Mouse (Mus musculus) neural tube, embryonic 15.5 days (tissue): ENCODE results near the gene Ppargc1a. TPM values are rescaled to one million over a fixed set of nuclear protein-coding genes. Genes with fewer than 3 reads are reported as not detected.

Source experiments
- ATAC-seq: fragments of 200-750 bp; cut with Nextera tagmentation; 2 replicates; pipeline ENCODE4 v1.8.0; 2017; ENCODE audit warnings: mild to moderate bottlenecking, moderate TSS enrichment, moderate library complexity; ENCODE audit not compliant: low FRiP score
- H3K27ac ChIP-seq: fragments of 300-500 bp; sonication (generic); replicated peaks from 2 replicates; pipeline ENCODE4 v1.5.1; 2015; ENCODE audit warnings: mild to moderate bottlenecking, inconsistent platforms
- H3K27me3 ChIP-seq: fragments of 300-500 bp; sonication (generic); replicated peaks from 2 replicates; pipeline ENCODE4 v1.6.1; 2015; ENCODE audit warnings: inconsistent platforms
- H3K36me3 ChIP-seq: fragments of 300-500 bp; sonication (generic); 2 replicates; pipeline ENCODE4 v1.6.1; 2015; ENCODE audit warnings: inconsistent platforms
- H3K4me1 ChIP-seq: fragments of 300-500 bp; sonication (generic); 2 replicates; pipeline ENCODE4 v1.6.1; 2015; ENCODE audit warnings: inconsistent platforms
- H3K4me2 ChIP-seq: fragments of 300-500 bp; sonication (generic); 2 replicates; pipeline ENCODE4 v1.6.1; 2015; ENCODE audit warnings: inconsistent platforms, mild to moderate bottlenecking, moderate library complexity
- H3K4me3 ChIP-seq: fragments of 300-500 bp; sonication (generic); replicated peaks from 2 replicates; pipeline ENCODE4 v1.5.1; 2015; ENCODE audit warnings: mild to moderate bottlenecking, inconsistent platforms
- H3K9ac ChIP-seq: fragments of 300-500 bp; sonication (generic); replicated peaks from 2 replicates; pipeline ENCODE4 v1.6.1; 2015; ENCODE audit warnings: mild to moderate bottlenecking, inconsistent platforms
- H3K9me3 ChIP-seq: fragments of 300-500 bp; sonication (generic); replicated peaks from 2 replicates; pipeline ENCODE4 v1.6.1; 2016; ENCODE audit warnings: inconsistent platforms
- WGBS: fragments of 180-500 bp; shearing (Covaris S2); methylation state at CpG from one replicate; pipeline ENCODE4 v1.1.7; 2015; ENCODE audit warnings: mixed read lengths; 5-methylcytosine and 5-hydroxymethylcytosine counted together
- polyA plus RNA-seq: library from polyadenylated mRNA; unstranded; fragments of >200 nt; fragmentation: Nextera tagmentation; extraction: Ambion mirVana; gene quantifications from 2 replicates; pipeline ENCODE4 v1.2.1, GENCODE M21; 2015

The Ppargc1a gene
- 18.0 and 19.7 TPM in 2 replicates for polyA plus RNA-seq

DNA sequence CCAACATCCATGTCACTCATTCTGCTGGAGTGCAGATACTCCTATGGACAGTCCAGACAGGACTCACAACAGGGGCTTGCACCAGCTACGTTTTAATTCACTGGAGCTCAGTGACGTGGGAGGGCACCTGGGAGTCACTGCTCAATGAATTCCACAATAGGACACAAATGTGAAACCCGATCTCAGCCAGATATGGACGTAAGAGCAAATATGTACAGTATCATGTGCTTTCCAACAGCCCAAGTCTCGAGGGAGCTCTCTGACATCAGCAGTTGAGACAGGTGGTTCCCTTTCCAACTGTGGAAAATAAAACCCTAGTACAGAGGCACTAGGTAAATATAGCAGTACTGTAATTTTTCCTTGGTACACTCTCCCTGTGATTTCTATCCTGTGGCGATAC is at the start of gene Ppargc1a:
Gene Ppargc1a, minus strand, starts transcription at position 68 of the 400 bp plus-strand sequence.
- 47% methylated on average over 6 of the region's 6 CpGs for WGBS
- H3K4me3 ChIP-seq, result no peak within 1 kb of the TSS
- H3K4me1 ChIP-seq, result peaks cover 12% of the 10 kb centered on the region
- H3K9ac ChIP-seq, result no peak within 1 kb of the TSS
- H3K9me3 ChIP-seq, result no peaks in the 10 kb centered on the region
- peak within 1 kb of the TSS; percentile 11; the same call in 1 of the 2 replicates for H3K4me2 ChIP-seq
- ATAC-seq, result no peak
- no peaks in the 10 kb centered on the region for H3K36me3 ChIP-seq
- H3K27me3 ChIP-seq, result no peaks in the 10 kb centered on the region
- H3K27ac ChIP-seq, result no peak within 1 kb of the TSS

DNA sequence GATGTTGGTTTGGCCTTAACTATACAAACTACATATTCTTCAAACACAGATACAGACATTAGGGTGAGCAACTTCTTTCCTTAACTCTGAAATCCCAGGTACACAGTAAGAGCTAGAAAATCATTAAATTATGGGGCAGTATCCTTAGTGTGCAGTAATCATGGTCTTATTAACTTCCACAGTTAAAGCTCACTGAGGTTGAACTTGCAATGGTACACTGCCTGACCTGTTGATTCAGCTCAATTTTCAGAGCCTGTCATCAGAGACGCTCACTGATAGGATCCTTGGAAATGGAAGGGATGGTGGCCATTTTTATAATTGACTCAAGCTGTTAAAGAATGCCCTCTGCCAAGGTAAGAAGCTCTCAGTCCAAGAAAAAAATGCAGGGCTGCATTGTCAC is 49.4 kb upstream of the Ppargc1a start:
- Histone ChIP-seq H3K4me3 (no peak overlapping the region), H3K4me2 (no peak overlapping the region)
- 89% methylated on average over 1 of the region's 1 CpGs for WGBS

DNA sequence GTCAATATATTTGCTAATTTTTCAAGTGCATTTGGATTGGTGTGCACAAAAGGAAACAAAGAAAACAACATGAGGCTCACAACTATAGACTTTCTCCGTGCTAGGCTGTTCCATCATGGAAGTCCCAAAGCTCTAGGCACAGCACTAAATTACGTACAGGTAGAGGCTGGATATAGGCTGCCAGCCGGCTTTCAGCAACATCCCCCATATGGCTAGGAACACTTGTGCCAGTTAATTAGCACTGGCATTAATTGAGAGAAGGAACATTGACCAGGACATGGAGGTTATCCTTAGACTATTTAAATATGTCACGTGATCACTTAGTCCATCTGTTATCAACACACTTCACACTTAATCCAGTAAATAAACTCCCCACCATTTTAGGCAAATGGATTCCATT is 44.5 kb upstream of the Ppargc1a start:
- Histone ChIP-seq H3K27me3 (no peaks in the 10 kb centered on the region), H3K36me3 (no peaks in the 10 kb centered on the region), H3K9me3 (no peaks in the 10 kb centered on the region), H3K4me3 (no peak overlapping the region), H3K4me1 (no peaks in the 10 kb centered on the region), H3K4me2 (no peak overlapping the region), H3K9ac (no peak overlapping the region), H3K27ac (no peak overlapping the region)
- 74% methylated on average over 4 of the region's 4 CpGs for WGBS
- ATAC-seq, result no peak

More for the DNA sequence above, 49.4 kb upstream of the Ppargc1a start:
- Histone ChIP-seq H3K27ac (no peak overlapping the region), H3K9me3 (no peaks in the 10 kb centered on the region), H3K27me3 (no peaks in the 10 kb centered on the region), H3K9ac (no peak overlapping the region), H3K4me1 (no peaks in the 10 kb centered on the region), H3K36me3 (no peaks in the 10 kb centered on the region)
- no peak for ATAC-seq

DNA sequence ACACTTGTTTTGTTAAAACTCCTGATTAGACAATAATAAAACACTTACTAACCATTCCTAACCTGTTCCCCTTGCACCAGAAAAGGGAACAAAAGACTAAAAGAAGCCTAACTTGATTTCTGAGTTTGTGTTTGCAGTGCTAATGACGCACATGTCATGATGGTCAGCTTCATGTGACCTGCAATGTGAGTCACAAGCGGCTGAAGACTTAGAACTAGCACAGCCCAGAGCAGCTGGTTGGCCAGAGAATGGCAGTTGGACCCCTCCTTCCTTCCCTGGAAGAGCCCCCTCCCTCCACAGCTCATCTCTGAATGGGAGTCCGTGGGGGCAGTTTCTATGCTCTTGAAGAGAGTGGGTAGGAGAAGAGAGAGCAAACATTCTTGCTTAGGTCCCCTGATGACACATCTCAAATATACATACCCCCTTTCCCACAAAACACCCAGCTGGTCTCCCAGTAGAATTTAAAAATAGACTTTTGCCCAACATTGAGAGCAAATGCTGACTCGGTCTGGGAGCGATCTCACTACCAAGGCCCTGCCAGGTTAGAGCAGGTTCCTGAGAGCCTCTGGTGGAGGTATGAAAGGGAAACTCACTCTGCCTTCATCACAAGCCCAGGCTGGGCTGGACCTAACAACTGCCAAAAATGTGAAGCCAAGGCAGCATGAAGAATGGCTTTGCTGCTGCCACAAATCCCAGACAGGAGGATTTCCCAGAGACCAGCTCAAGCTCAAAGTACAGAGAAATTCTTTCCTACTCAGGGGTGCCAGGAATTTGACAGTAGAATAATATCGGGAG is 40.4 kb upstream of the Ppargc1a start:
- ATAC-seq, result no peak
- Histone ChIP-seq H3K27ac (no peak overlapping the region), H3K9ac (no peak overlapping the region), H3K4me2 (no peak overlapping the region), H3K4me3 (no peak overlapping the region), H3K9me3 (no peaks in the 10 kb centered on the region), H3K4me1 (no peaks in the 10 kb centered on the region), H3K36me3 (no peaks in the 10 kb centered on the region), H3K27me3 (no peaks in the 10 kb centered on the region)
- 82% methylated on average over 6 of the region's 6 CpGs for WGBS

DNA sequence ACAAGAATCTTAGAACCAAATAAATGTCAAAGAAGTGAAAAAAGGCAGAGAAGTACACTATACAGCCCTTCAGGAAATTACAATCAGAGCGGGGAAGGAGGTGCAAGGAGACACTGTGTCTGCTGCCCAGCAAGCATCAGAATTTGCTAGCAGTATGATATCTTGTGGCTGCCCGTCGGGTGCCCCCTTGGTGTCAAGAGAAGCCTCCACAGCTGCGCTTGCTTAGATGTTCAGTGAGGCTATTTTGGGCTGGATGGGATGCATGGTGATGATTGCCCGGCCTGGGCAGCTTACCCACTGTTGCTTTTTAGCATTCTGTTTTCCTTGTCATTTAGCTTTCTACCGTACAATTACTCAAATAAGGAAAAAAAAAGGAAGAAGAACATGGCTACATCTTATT is 32.0 kb upstream of the Ppargc1a start:
- no peak overlapping the region for H3K4me3 ChIP-seq
- H3K27me3 ChIP-seq, result no peaks in the 10 kb centered on the region
- no peaks in the 10 kb centered on the region for H3K4me1 ChIP-seq
- H3K9me3 ChIP-seq, result no peaks in the 10 kb centered on the region
- no peak for ATAC-seq
- no peak overlapping the region for H3K9ac ChIP-seq
- H3K36me3 ChIP-seq, result no peaks in the 10 kb centered on the region
- WGBS, result 82% methylated on average over 6 of the region's 6 CpGs
- H3K27ac ChIP-seq, result no peak overlapping the region
- H3K4me2 ChIP-seq, result no peak overlapping the region

DNA sequence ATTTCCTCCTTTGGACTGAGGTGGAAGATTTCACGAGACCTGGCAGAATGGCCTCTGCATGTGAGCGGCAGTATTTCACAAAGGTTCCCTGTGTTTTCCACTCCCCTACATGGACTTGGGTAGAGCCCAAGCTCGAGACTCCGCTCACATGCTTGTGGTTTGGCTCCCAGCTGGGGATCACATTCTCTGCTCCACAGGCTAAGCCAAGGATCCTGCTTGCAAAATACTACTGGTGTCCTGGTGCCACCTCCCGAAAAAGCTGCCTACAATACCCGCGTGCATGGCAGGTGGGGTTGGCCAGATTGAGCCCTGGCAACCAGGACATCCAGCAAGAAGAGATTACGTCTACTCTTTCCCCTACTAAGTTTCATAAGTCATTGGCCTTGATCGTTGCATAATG is 28.1 kb upstream of the Ppargc1a start:
- H3K27me3 ChIP-seq, result no peaks in the 10 kb centered on the region
- H3K4me3 ChIP-seq, result no peak overlapping the region
- H3K27ac ChIP-seq, result no peak overlapping the region
- no peak overlapping the region for H3K4me2 ChIP-seq
- no peaks in the 10 kb centered on the region for H3K9me3 ChIP-seq
- no peaks in the 10 kb centered on the region for H3K36me3 ChIP-seq
- no peak for ATAC-seq
- WGBS, result 88% methylated on average over 9 of the region's 9 CpGs
- 0 out of 2 replicates have a peak, but pooled peaks cover 4% of the 10 kb centered on the region for H3K4me1 ChIP-seq
- H3K9ac ChIP-seq, result no peak overlapping the region

DNA sequence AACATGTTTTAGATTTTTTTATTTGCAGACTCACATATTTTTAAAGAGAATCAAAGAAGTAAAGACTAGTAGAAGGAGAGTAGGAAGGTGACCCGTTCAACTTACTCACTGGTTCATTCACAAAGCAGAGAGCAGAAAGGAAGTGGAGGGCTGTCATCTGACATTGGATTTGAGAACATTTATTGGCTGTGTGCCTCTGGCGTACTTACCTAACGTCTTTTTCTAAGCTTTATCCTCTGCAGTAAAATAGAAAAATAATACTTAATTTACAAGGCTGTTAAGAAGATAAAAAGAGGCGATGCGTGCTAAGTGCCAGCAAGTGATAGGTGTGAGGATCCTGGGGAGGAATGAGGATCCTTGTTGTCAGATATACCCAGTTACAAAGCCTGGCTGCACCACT is 24.7 kb upstream of the Ppargc1a start:
- no peaks in the 10 kb centered on the region for H3K9me3 ChIP-seq
- H3K27ac ChIP-seq, result no peak overlapping the region
- H3K9ac ChIP-seq, result no peak overlapping the region
- H3K4me1 ChIP-seq, result 0 out of 2 replicates have a peak, but pooled peaks cover 4% of the 10 kb centered on the region
- H3K4me2 ChIP-seq, result no peak overlapping the region
- no peak overlapping the region for H3K4me3 ChIP-seq
- WGBS, result 55% methylated on average over 5 of the region's 5 CpGs
- no peaks in the 10 kb centered on the region for H3K36me3 ChIP-seq
- H3K27me3 ChIP-seq, result no peaks in the 10 kb centered on the region
- no peak for ATAC-seq

DNA sequence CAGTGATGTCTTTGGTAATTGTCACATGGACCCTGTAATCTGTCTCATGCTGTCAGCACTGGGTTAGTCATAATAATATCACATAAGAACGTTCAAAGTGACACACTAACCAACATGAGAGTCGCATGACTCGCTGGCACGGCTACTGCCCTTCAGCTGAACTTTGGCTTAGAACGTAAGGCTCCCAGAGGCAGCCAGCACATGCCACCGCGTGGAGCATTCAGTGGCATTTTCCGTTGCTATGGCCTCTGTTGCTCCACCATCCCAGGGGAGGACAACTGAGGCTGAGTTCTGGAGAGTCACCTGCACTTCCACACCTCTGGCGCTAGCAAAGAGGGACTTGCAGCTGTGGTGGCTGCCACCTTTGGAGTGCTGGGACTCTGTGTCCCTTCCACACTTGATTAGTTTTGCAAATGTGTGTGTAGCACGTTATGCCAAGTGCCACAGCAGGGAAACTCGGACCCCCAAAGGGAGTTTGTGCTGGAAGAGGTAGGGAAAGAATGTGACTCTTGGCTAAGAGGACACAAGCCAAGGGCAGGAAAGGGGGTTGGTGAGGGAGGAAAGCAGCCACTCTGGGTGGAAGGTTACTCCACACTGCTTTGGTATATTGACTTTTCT is 24.1 kb upstream of the Ppargc1a start:
- H3K27me3 ChIP-seq, result no peaks in the 10 kb centered on the region
- no peak overlapping the region for H3K9ac ChIP-seq
- 0 out of 2 replicates have a peak, but pooled peaks cover 4% of the 10 kb centered on the region for H3K4me1 ChIP-seq
- no peaks in the 10 kb centered on the region for H3K36me3 ChIP-seq
- H3K4me3 ChIP-seq, result no peak overlapping the region
- 44% methylated on average over 11 of the region's 11 CpGs for WGBS
- ATAC-seq, result no peak
- H3K4me2 ChIP-seq, result no peak overlapping the region
- no peaks in the 10 kb centered on the region for H3K9me3 ChIP-seq
- no peak overlapping the region for H3K27ac ChIP-seq

DNA sequence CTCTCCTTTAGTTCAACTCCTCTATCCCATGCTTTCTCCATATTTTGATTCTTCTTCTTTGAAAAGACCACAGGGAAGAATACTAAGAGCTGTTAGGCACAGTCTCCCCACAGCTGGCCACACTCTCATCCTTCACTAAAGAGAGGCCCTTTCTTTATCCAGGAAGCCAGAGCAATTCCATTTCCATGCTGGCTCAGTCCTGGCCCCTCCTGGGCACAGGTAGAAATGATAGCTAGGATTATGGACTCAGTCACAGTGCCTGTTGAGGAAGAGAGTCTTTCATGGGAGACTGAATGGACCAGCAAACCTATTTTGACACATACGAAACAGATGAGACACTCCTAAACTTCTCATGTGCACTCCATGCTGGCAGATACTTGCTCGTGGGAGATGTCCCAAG is 18.7 kb upstream of the Ppargc1a start:
- H3K27me3 ChIP-seq, result no peaks in the 10 kb centered on the region
- WGBS, result 89% methylated on average over 2 of the region's 2 CpGs
- peaks cover 5% of the 10 kb centered on the region; the same call in 1 of the 2 replicates for H3K4me1 ChIP-seq
- H3K9ac ChIP-seq, result no peak overlapping the region
- no peak overlapping the region for H3K4me2 ChIP-seq
- ATAC-seq, result no peak
- no peak overlapping the region for H3K4me3 ChIP-seq
- H3K36me3 ChIP-seq, result no peaks in the 10 kb centered on the region
- H3K9me3 ChIP-seq, result no peaks in the 10 kb centered on the region
- no peak overlapping the region for H3K27ac ChIP-seq

DNA sequence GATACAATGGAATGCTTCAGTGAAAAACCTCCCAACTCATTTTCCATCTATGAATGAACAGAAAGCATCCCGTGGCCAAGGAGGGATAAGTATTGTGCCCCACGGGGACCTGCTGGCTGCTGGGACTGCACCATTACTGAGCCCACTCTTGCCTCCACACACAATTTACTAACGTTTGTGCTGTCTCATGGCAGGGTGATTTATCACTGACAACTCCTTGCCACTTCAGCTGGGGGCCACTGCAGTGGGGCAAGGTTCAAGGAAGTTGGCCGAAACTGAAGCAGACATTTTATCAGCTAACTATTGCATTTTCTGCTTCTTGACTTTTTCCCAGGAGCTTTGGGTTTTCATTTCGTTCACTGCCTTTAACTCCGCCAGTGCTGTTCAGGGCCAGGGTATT is 17.5 kb upstream of the Ppargc1a start:
- Histone ChIP-seq H3K4me2 (no peak overlapping the region), H3K4me3 (no peak overlapping the region), H3K9me3 (no peaks in the 10 kb centered on the region), H3K9ac (no peak overlapping the region), H3K36me3 (no peaks in the 10 kb centered on the region), H3K27me3 (no peaks in the 10 kb centered on the region), H3K4me1 (peaks cover 5% of the 10 kb centered on the region; the same call in 1 of the 2 replicates), H3K27ac (no peak overlapping the region)
- 37% methylated on average over 6 of the region's 6 CpGs for WGBS
- ATAC-seq, result no peak

DNA sequence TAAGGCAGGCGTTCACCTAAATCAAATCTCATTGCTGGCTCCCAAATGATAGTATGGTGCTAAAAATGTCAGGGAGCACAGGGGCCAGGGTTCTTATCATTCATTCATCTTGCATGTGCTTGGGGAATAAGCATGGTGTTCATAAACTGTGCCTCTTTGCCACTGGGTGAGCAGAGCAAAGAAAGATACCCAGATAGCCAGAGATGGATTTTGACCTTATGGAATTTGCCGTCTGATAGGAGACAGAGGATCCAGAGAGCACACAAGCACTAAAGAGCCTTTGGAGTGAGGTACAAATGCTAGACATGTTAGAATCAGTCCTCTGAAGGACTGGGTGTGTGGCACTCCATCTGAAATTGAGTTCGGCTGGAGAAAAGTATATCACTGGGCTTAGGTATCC is 16.7 kb upstream of the Ppargc1a start:
- H3K9me3 ChIP-seq, result no peaks in the 10 kb centered on the region
- ATAC-seq, result no peak
- H3K27ac ChIP-seq, result no peak overlapping the region
- H3K4me3 ChIP-seq, result no peak overlapping the region
- H3K4me1 ChIP-seq, result peaks cover 5% of the 10 kb centered on the region; the same call in 1 of the 2 replicates
- no peak overlapping the region for H3K9ac ChIP-seq
- no peaks in the 10 kb centered on the region for H3K36me3 ChIP-seq
- no peak overlapping the region for H3K4me2 ChIP-seq
- WGBS, result 92% methylated on average over 3 of the region's 3 CpGs
- H3K27me3 ChIP-seq, result no peaks in the 10 kb centered on the region

DNA sequence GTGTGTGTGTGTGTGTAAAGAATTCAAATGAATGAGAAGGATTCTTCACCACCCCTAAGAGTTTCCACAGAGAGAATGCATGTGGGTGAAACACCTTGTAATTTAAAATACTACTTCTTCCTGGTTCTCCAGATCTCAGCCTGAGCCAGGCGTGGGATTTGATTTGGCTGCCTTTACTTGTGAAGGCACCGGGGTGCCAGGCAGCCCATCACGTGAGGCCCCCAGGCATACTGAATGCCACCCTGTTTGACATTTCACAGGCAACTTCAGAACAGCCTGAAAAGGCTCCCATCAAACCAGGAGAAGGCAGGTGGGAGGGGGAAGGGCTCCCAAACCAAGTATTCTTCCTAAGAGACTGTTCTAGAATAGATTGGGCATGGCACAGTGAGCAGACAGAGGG is 16.1 kb upstream of the Ppargc1a start:
- H3K27ac ChIP-seq, result no peak overlapping the region
- WGBS, result 73% methylated on average over 3 of the region's 3 CpGs

More for the DNA sequence above, 16.1 kb upstream of the Ppargc1a start:
- H3K4me1 ChIP-seq, result peaks cover 5% of the 10 kb centered on the region; the same call in 1 of the 2 replicates
- ATAC-seq, result no peak
- no peaks in the 10 kb centered on the region for H3K36me3 ChIP-seq
- no peaks in the 10 kb centered on the region for H3K9me3 ChIP-seq
- H3K27me3 ChIP-seq, result no peaks in the 10 kb centered on the region
- H3K9ac ChIP-seq, result no peak overlapping the region
- no peak overlapping the region for H3K4me2 ChIP-seq
- no peak overlapping the region for H3K4me3 ChIP-seq
